Mouse (Mus musculus) 3T3-L1 (cell line): ENCODE measurements at regions not wholly inside any gene's neighbourhood (a gene's known extent, or its start where the extent isn't known, plus 50 kb on each side); places are given as distances from the start of the nearest gene placed in this dataset.

Experiments used
- DNase-seq: peaks from one replicate; pipeline ENCODE4 v3.0.0-alpha.2; 2015; ENCODE audit warnings: low read depth, low spot score

- DNase-seq, result no peak
Observed at GRCm38 (mm10) chr9:71058655-71059054, 106.6 kb upstream of the Lipc start.

GRCm38 (mm10) chr9:71056836-71057235 lies 104.8 kb upstream of the Lipc start:
- DNase-seq, result no peak

GRCm38 (mm10) chr9:71043899-71044298 lies 91.9 kb upstream of the Lipc start:
- DNase-seq, result peak; percentile 33

GRCm38 (mm10) chr9:71035286-71035685 lies 83.3 kb upstream of the Lipc start:
- no peak for DNase-seq

GRCm38 (mm10) chr9:71032156-71032555 lies 80.1 kb upstream of the Lipc start:
- DNase-seq, result peak; percentile 75

GRCm38 (mm10) chr9:71030203-71030921 lies 78.3 kb upstream of the Lipc start:
- no peak for DNase-seq

- DNase-seq, result no peak
Observed at GRCm38 (mm10) chr9:71028102-71028501, 76.1 kb upstream of the Lipc start.

- DNase-seq, result no peak
Observed at GRCm38 (mm10) chr9:71027626-71028025, 75.6 kb upstream of the Lipc start.

- peak; percentile 34 for DNase-seq
Observed at GRCm38 (mm10) chr9:71025196-71025595, 73.2 kb upstream of the Lipc start.

GRCm38 (mm10) chr9:71018206-71018605 lies 66.2 kb upstream of the Lipc start:
- no peak for DNase-seq

- DNase-seq, result no peak
Observed at GRCm38 (mm10) chr9:71017396-71018179, 65.6 kb upstream of the Lipc start.

- DNase-seq, result no peak
Observed at GRCm38 (mm10) chr9:71015942-71016341, 63.9 kb upstream of the Lipc start.

- DNase-seq, result no peak
Observed at GRCm38 (mm10) chr9:71015400-71015799, 63.4 kb upstream of the Lipc start.

GRCm38 (mm10) chr9:71012399-71012798 lies 60.4 kb upstream of the Lipc start:
- DNase-seq, result no peak

GRCm38 (mm10) chr9:71004631-71005030 lies 52.6 kb upstream of the Lipc start:
- DNase-seq, result no peak
